In the genomic region with DNA sequence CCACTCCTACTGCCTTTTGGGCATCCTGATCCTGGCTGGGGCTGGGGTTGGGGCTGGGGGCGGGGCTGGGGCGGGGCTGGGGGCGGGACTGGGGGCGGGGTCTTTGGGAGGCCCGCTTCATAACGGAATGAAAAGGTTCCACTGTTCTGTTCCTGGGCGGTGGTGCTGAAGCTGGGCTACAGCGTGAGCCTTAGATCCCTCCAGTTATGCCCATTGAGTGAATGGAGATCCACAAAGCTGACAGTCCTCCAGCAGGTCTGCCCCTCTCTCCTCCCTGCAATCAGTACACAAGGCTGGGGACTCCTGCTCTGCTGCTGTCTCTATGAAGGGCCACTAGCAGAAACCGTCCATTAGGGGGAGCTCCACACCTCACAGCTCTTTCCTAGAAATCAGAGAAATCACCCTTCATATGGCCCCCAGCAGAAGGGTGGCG, we compare ENCODE assay signal across 8 mouse cellular contexts.
DNase-seq lines count a peak whose midpoint lies in the region; ATAC-seq and TF ChIP-seq lines count a peak whose summit lies in the region.

No protein-coding gene starts in this region.

- 2% methylated on average over 10 of the region's 10 CpGs for WGBS in heart, adult 2 months
- WGBS in heart, embryonic 10.5 days, result 3% methylated on average over 10 of the region's 10 CpGs
- 3% methylated on average over 10 of the region's 10 CpGs for WGBS in liver, embryonic 14.5 days (ENCODE audit: insufficient replicate concordance)
- WGBS in neural tube, embryonic 14.5 days, result 4% methylated on average over 10 of the region's 10 CpGs

- ATAC-seq in liver, embryonic 14.5 days (ENCODE audit: insufficient read depth), result 0 out of 2 replicates have a peak, but pooled peaks have one; percentile 43
- ATAC-seq in neural tube, embryonic 14.5 days (ENCODE audit: low read depth), result peak; percentile 54; the same call in 1 of the 2 replicates
- ATAC-seq in monocyte, adult 5-6 weeks (replicated peaks; ENCODE audit: insufficient number of reproducible peaks, low FRiP score, low TSS enrichment, poor library complexity, severe bottlenecking), result no peak

- H3K27me3 ChIP-seq in heart, adult 2 months (ENCODE audit: control insufficient read depth, insufficient read depth, low read length), result no peaks in the 10 kb centered on the region
- H3K27me3 ChIP-seq in heart, embryonic 10.5 days (ENCODE audit: insufficient read depth, poor library complexity, severe bottlenecking), result no peaks in the 10 kb centered on the region
- no peaks in the 10 kb centered on the region for H3K27me3 ChIP-seq in liver, embryonic 14.5 days (ENCODE audit: control insufficient read depth, insufficient read depth, low read length)
- no peaks in the 10 kb centered on the region for H3K27me3 ChIP-seq in neural tube, embryonic 14.5 days (ENCODE audit: control insufficient read depth, insufficient read depth, low read length)

- no peak overlapping the region for H3K27ac ChIP-seq in heart, adult 2 months
- H3K27ac ChIP-seq in heart, embryonic 10.5 days, result no peak overlapping the region
- no peak overlapping the region for H3K27ac ChIP-seq in liver, embryonic 14.5 days
- H3K27ac ChIP-seq in neural tube, embryonic 14.5 days (ENCODE audit: low read depth, low read length), result no peak overlapping the region

- H3K4me1 ChIP-seq in heart, adult 2 months (ENCODE audit: control insufficient read depth, insufficient read depth, low read length), result no peaks in the 10 kb centered on the region
- H3K4me1 ChIP-seq in heart, embryonic 10.5 days, result peaks cover 6% of the 10 kb centered on the region; the same call in 1 of the 2 replicates
- H3K4me1 ChIP-seq in liver, embryonic 14.5 days (replicated peaks; ENCODE audit: control insufficient read depth in 2 of 2, insufficient read depth in 2 of 2, low read length in 1 of 2), result no peaks in the 10 kb centered on the region
- H3K4me1 ChIP-seq in neural tube, embryonic 14.5 days (ENCODE audit: control insufficient read depth, insufficient read depth, low read length), result 0 out of 2 replicates have a peak, but pooled peaks cover 2% of the 10 kb centered on the region

- peak; percentile 3 to 18 for DNase-seq in heart, adult 2 months
- no peak for DNase-seq in heart, adult 8-10 months (ENCODE audit: low spot score)
- DNase-seq in c-Kit-positive CD71-positive TER-119-negative erythroid progenitor cells, embryonic 14.5 days (ENCODE audit: low read depth), result peak; percentile 10
- peak; percentile 78 for DNase-seq in heart, embryonic 10.5 days (ENCODE audit: low spot score)
- peak; percentile 60 for DNase-seq in kidney, adult 9 months
- DNase-seq in liver, embryonic 14.5 days (ENCODE audit: low read depth in 3 of 3, low spot score in 3 of 3), result peak; percentile 5 to 20 (median 13)

- H3K9me3 ChIP-seq in heart, embryonic 10.5 days, result no peaks in the 10 kb centered on the region
- H3K9me3 ChIP-seq in liver, embryonic 14.5 days (ENCODE audit: control insufficient read depth, low read length), result no peaks in the 10 kb centered on the region
- no peaks in the 10 kb centered on the region for H3K9me3 ChIP-seq in neural tube, embryonic 14.5 days (ENCODE audit: control insufficient read depth, low read length)

- no peaks in the 10 kb centered on the region for H3K79me2 ChIP-seq in heart, adult 2 months (replicated peaks; ENCODE audit: control insufficient read depth, insufficient read depth, low read length)

- H3K36me3 ChIP-seq in heart, adult 2 months (ENCODE audit: control insufficient read depth, insufficient read depth, low read length), result no peaks in the 10 kb centered on the region
- H3K36me3 ChIP-seq in heart, embryonic 10.5 days, result no peaks in the 10 kb centered on the region
- H3K36me3 ChIP-seq in liver, embryonic 14.5 days (replicated peaks; ENCODE audit: control insufficient read depth, insufficient read depth, low read depth), result no peaks in the 10 kb centered on the region
- no peaks in the 10 kb centered on the region for H3K36me3 ChIP-seq in neural tube, embryonic 14.5 days (ENCODE audit: control insufficient read depth, insufficient read depth, low read length)

- intact Hi-C loops in heart, adult 2 months (cut with DNase I), result loop anchor here (1.0 kb wide), 1 partner anchor 380 kb away; no protein-coding TSS in a partner anchor

- no peak for TF ChIP-seq POLR2A in heart, adult 2 months (IDR thresholded peaks at IDR 0.05; ENCODE audit: insufficient read depth, low read depth, low read length)

- TF ChIP-seq CTCF in heart, adult 2 months (IDR thresholded peaks at IDR 0.05), result peak; percentile 73
- peak; percentile 69 for TF ChIP-seq CTCF in liver, embryonic 14.5 days (IDR thresholded peaks at IDR 0.05; ENCODE audit: low read depth)

- no peak for TF ChIP-seq EP300 in heart, adult 2 months (IDR thresholded peaks at IDR 0.05; ENCODE audit: insufficient read depth, low read depth, low read length)
- no peak for TF ChIP-seq EP300 in liver, embryonic 14.5 days (IDR thresholded peaks at IDR 0.05; ENCODE audit: low read depth)

- H3K4me3 ChIP-seq in heart, adult 2 months, result no peak overlapping the region
- H3K4me3 ChIP-seq in heart, embryonic 10.5 days, result peak overlapping the region; percentile 49
- peak overlapping the region in 1 of 2 experiments; percentile 56; a peak in 2 of 4 replicates for H3K4me3 ChIP-seq in liver, embryonic 14.5 days (ENCODE audit: insufficient read depth in 1 of 2, low read depth in 2 of 2, low read length in 2 of 2)
- no peak overlapping the region for H3K4me3 ChIP-seq in neural tube, embryonic 14.5 days (ENCODE audit: low read depth, low read length)

- H3K4me2 ChIP-seq in liver, embryonic 14.5 days (ENCODE audit: low read depth), result 0 out of 2 replicates have a peak overlapping the region, but pooled peaks have one; percentile 12
- no peak overlapping the region; the same call in 1 of the 2 replicates for H3K4me2 ChIP-seq in neural tube, embryonic 14.5 days (ENCODE audit: low read depth, low read length)

- no peak overlapping the region for H3K9ac ChIP-seq in heart, adult 2 months (ENCODE audit: low read depth, low read length)
- no peak overlapping the region for H3K9ac ChIP-seq in liver, embryonic 14.5 days (replicated peaks)
- H3K9ac ChIP-seq in neural tube, embryonic 14.5 days (replicated peaks; ENCODE audit: low read depth, low read length), result no peak overlapping the region
